Mouse (Mus musculus): ENCODE measurements around the gene Galr3. TPM values are rescaled to one million over a fixed set of nuclear protein-coding genes. Genes with fewer than 3 reads are reported as not detected.
"Not testable (repeated sequence)": the region's sequence is repeated elsewhere in the genome, so short reads cannot be mapped to it uniquely, and the experiment has no call there.

Galr3 gene
- polyA plus RNA-seq, 1 experiment from 2014 or later, result 0.12 TPM

GRCm38 (mm10) chr15:79027291-79028205 is 14.1 kb upstream of the Galr3 start:
- Histone ChIP-seq H3K4me3 (replicated peaks) (peak overlapping the region; percentile 66), H3K36me3 (no peaks in the 10 kb centered on the region), H3K4me1 (peaks cover 60% of the 10 kb centered on the region), H3K9ac (peak overlapping the region; percentile 99), H3K27me3 (no peaks in the 10 kb centered on the region), H3K9me3 (replicated peaks) (no peaks in the 10 kb centered on the region), H3K4me2 (peak overlapping the region; percentile 97), H3K27ac (peak overlapping the region; percentile 95)
- ATAC-seq (replicated peaks; ENCODE audit: low FRiP score), result no peak
- 5% methylated on average over 45 of the region's 46 CpGs for WGBS

- WGBS, result 0% methylated on average over 58 of the region's 58 CpGs
- peak within 1 kb of the TSS; percentile 66 for H3K4me3 ChIP-seq (replicated peaks)
- H3K9me3 ChIP-seq (replicated peaks), result no peaks in the 10 kb centered on the region
- H3K27ac ChIP-seq, result peak within 1 kb of the TSS; percentile 95
- no peaks in the 10 kb centered on the region for H3K27me3 ChIP-seq
- H3K4me1 ChIP-seq, result peaks cover 57% of the 10 kb centered on the region
- no peaks in the 10 kb centered on the region for H3K36me3 ChIP-seq
- H3K4me2 ChIP-seq, result peak within 1 kb of the TSS; percentile 97
- peak; percentile 50 for ATAC-seq (replicated peaks; ENCODE audit: low FRiP score)
- peak within 1 kb of the TSS; percentile 99 for H3K9ac ChIP-seq
Measured at GRCm38 (mm10) chr15:79028237-79028738, 13.4 kb upstream of the Galr3 start, which contains the start of gene H1f0. TSS of gene H1f0 (plus strand) at chr15:79028450.

GRCm38 (mm10) chr15:79028823-79029484 is 12.7 kb upstream of the Galr3 start:
- Histone ChIP-seq H3K27ac (peak overlapping the region; percentile 95), H3K9me3 (replicated peaks) (no peaks in the 10 kb centered on the region), H3K4me2 (peak overlapping the region; percentile 97), H3K27me3 (no peaks in the 10 kb centered on the region), H3K4me3 (replicated peaks) (peak overlapping the region; percentile 66), H3K9ac (peak overlapping the region; percentile 99), H3K4me1 (peaks cover 57% of the 10 kb centered on the region), H3K36me3 (no peaks in the 10 kb centered on the region)
- ATAC-seq (replicated peaks; ENCODE audit: low FRiP score), result no peak
- 19% methylated on average over 16 of the region's 16 CpGs for WGBS

GRCm38 (mm10) chr15:79029519-79030241 is 12.0 kb upstream of the Galr3 start:
- peak overlapping the region; percentile 66 for H3K4me3 ChIP-seq (replicated peaks)
- no peaks in the 10 kb centered on the region for H3K9me3 ChIP-seq (replicated peaks)
- 2% methylated on average over 11 of the region's 11 CpGs for WGBS
- peaks cover 57% of the 10 kb centered on the region for H3K4me1 ChIP-seq
- no peaks in the 10 kb centered on the region for H3K27me3 ChIP-seq
- H3K4me2 ChIP-seq, result peak overlapping the region; percentile 97
- peak overlapping the region; percentile 95 for H3K27ac ChIP-seq
- H3K9ac ChIP-seq, result peak overlapping the region; percentile 99
- 0 out of 2 replicates have a peak, but pooled peaks cover 5% of the 10 kb centered on the region for H3K36me3 ChIP-seq
- no peak for ATAC-seq (replicated peaks; ENCODE audit: low FRiP score)

- H3K9me3 ChIP-seq (replicated peaks), result no peaks in the 10 kb centered on the region
- under 1% methylated on average over 52 of the region's 52 CpGs for WGBS
- no peaks in the 10 kb centered on the region for H3K27me3 ChIP-seq
- H3K4me1 ChIP-seq, result peaks cover 47% of the 10 kb centered on the region
- H3K36me3 ChIP-seq, result peaks cover 15% of the 10 kb centered on the region
- peak overlapping the region; percentile 95 for H3K27ac ChIP-seq
- peak; percentile 90 for ATAC-seq (replicated peaks; ENCODE audit: low FRiP score)
- H3K9ac ChIP-seq, result peak overlapping the region; percentile 99
- H3K4me3 ChIP-seq (replicated peaks), result peak overlapping the region; percentile 66
- peak overlapping the region; percentile 97 for H3K4me2 ChIP-seq
Measured at GRCm38 (mm10) chr15:79030551-79031435, 10.9 kb upstream of the Galr3 start.

GRCm38 (mm10) chr15:79031908-79032307 is 9.8 kb upstream of the Galr3 start:
- not testable (repeated sequence) for ATAC-seq (replicated peaks; ENCODE audit: low FRiP score); H3K9me3 ChIP-seq (replicated peaks); H3K4me2 ChIP-seq; H3K27ac ChIP-seq; H3K27me3 ChIP-seq; H3K9ac ChIP-seq; H3K4me3 ChIP-seq (replicated peaks)
- peaks cover 36% of the 10 kb centered on the region for H3K4me1 ChIP-seq
- 91% methylated on average over 5 of the region's 5 CpGs for WGBS
- peaks cover 26% of the 10 kb centered on the region for H3K36me3 ChIP-seq

- ATAC-seq (replicated peaks; ENCODE audit: low FRiP score), result no peak
- Histone ChIP-seq H3K27ac (peak overlapping the region; percentile 61; the same call in 1 of the 2 replicates), H3K4me1 (peaks cover 40% of the 10 kb centered on the region), H3K4me2 (peak overlapping the region; percentile 17; the same call in 1 of the 2 replicates), H3K4me3 (replicated peaks) (no peak overlapping the region), H3K9ac (no peak overlapping the region), H3K9me3 (replicated peaks) (no peaks in the 10 kb centered on the region), H3K27me3 (peaks cover 34% of the 10 kb centered on the region), H3K36me3 (peaks cover 32% of the 10 kb centered on the region)
- 8% methylated on average over 14 of the region's 14 CpGs for WGBS
Measured at GRCm38 (mm10) chr15:79037913-79038328, 3.8 kb upstream of the Galr3 start.

GRCm38 (mm10) chr15:79038331-79038730 is 3.4 kb upstream of the Galr3 start:
- Histone ChIP-seq H3K27ac (peak overlapping the region; percentile 61; the same call in 1 of the 2 replicates), H3K9me3 (replicated peaks) (no peaks in the 10 kb centered on the region), H3K4me1 (peaks cover 44% of the 10 kb centered on the region), H3K4me3 (replicated peaks) (no peak overlapping the region), H3K4me2 (no peak overlapping the region; the same call in 1 of the 2 replicates), H3K27me3 (peaks cover 38% of the 10 kb centered on the region), H3K9ac (no peak overlapping the region), H3K36me3 (peaks cover 32% of the 10 kb centered on the region)
- ATAC-seq (replicated peaks; ENCODE audit: low FRiP score), result no peak
- WGBS, result 76% methylated on average over 10 of the region's 10 CpGs

GRCm38 (mm10) chr15:79038853-79039252 is 2.8 kb upstream of the Galr3 start:
- Histone ChIP-seq H3K36me3 (peaks cover 32% of the 10 kb centered on the region), H3K4me2 (no peak overlapping the region), H3K4me1 (peaks cover 48% of the 10 kb centered on the region), H3K27ac (no peak overlapping the region), H3K4me3 (replicated peaks) (no peak overlapping the region), H3K9ac (no peak overlapping the region), H3K27me3 (peaks cover 43% of the 10 kb centered on the region), H3K9me3 (replicated peaks) (no peaks in the 10 kb centered on the region)
- peak; percentile 69 for ATAC-seq (replicated peaks; ENCODE audit: low FRiP score)
- 10% methylated on average over 7 of the region's 7 CpGs for WGBS

- 18% methylated on average over 24 of the region's 24 CpGs for WGBS
- Histone ChIP-seq H3K4me2 (peak overlapping the region; percentile 63), H3K27me3 (peaks cover 44% of the 10 kb centered on the region), H3K9me3 (replicated peaks) (no peaks in the 10 kb centered on the region), H3K9ac (peak overlapping the region; percentile 12; the same call in 1 of the 2 replicates), H3K4me3 (replicated peaks) (peak overlapping the region; percentile 34), H3K27ac (no peak overlapping the region), H3K4me1 (peaks cover 58% of the 10 kb centered on the region), H3K36me3 (peaks cover 17% of the 10 kb centered on the region)
- no peak for ATAC-seq (replicated peaks; ENCODE audit: low FRiP score)
Measured at GRCm38 (mm10) chr15:79040501-79041416, 926 bp upstream of the Galr3 start.

All from kidney, embryonic 15.5 days (tissue).